Mouse (Mus musculus) heart, postnatal 0 days (tissue): ENCODE data around the gene Meis1.

ENCODE experiments used
- CTCF ChIP-seq: IDR thresholded peaks from 2 replicates; pipeline ENCODE4 v1.5.1; 2016; ENCODE audit warnings: antibody characterized with exemption, control low read depth, low read depth
- EP300 ChIP-seq: IDR thresholded peaks from 2 replicates; pipeline ENCODE4 v1.6.1; 2016; ENCODE audit warnings: antibody characterized with exemption, low read depth

DNA sequence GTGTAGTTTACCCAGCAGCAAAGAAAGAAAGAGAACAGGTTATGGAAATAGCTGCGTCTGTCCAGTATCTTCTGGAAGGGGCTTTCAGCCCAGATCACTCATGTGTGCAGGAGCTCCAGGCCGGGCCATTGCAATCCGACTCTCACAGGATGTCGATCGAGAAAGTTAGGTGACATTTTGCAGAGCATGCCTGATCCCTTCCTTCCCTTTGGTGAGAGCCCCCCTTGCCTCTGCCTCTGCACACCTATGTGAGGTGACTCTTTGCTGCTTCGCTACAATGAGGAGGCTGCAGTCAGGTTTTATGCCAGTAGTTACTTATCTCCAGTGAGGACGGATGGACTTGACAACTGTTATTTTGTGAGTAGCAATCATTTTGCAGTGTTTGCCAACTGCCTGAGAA, 30.5 kb upstream of the Meis1 start:
- TF ChIP-seq EP300 (no peak), CTCF (no peak)
